Mouse (Mus musculus) embryonic facial prominence, embryonic 11.5 days (tissue): ENCODE measurements around the gene Ecm1. TPM values are rescaled to one million over a fixed set of nuclear protein-coding genes. Genes with fewer than 3 reads are reported as not detected.

Experiments used
- ATAC-seq: fragments of 200-750 bp; cut with Nextera tagmentation; replicated peaks from 2 replicates; pipeline ENCODE4 v1.8.0; 2017; ENCODE audit warnings: low read depth; ENCODE audit not compliant: insufficient number of reproducible peaks, low FRiP score, low TSS enrichment
- DNase-seq: peaks from one replicate; pipeline ENCODE4 v3.0.0-alpha.2; 2015; ENCODE audit warnings: low spot score
- H3K27ac ChIP-seq: fragments of 300-500 bp; sonication (generic); replicated peaks from 2 replicates; pipeline ENCODE4 v1.5.1; 2014; ENCODE audit warnings: mild to moderate bottlenecking, low read depth, low read length, control low read depth
- H3K27me3 ChIP-seq: fragments of 300-500 bp; sonication (generic); 2 replicates; pipeline ENCODE4 v1.6.1; 2014; ENCODE audit warnings: mild to moderate bottlenecking, low read length, moderate library complexity, mixed read lengths; ENCODE audit not compliant: control insufficient read depth, insufficient read depth
- H3K36me3 ChIP-seq: fragments of 300-500 bp; sonication (generic); replicated peaks from 2 replicates; pipeline ENCODE4 v1.6.1; 2014; ENCODE audit warnings: low read depth, mild to moderate bottlenecking, low read length, moderate library complexity, mixed read lengths; ENCODE audit not compliant: control insufficient read depth, insufficient read depth
- H3K4me1 ChIP-seq: fragments of 300-500 bp; sonication (generic); 2 replicates; pipeline ENCODE4 v1.6.1; 2014; ENCODE audit warnings: low read length, mixed read lengths; ENCODE audit not compliant: control insufficient read depth, insufficient read depth
- H3K4me2 ChIP-seq: fragments of 300-500 bp; sonication (generic); 2 replicates; pipeline ENCODE4 v1.6.1; 2014; ENCODE audit warnings: low read depth, mild to moderate bottlenecking, control low read depth, low read length, moderate library complexity
- H3K4me3 ChIP-seq: fragments of 300-500 bp; sonication (generic); 2 replicates; pipeline ENCODE4 v1.5.1; 2014; ENCODE audit warnings: low read depth, low read length, control low read depth
- H3K9ac ChIP-seq: fragments of 300-500 bp; sonication (generic); replicated peaks from 2 replicates; pipeline ENCODE4 v1.6.1; 2014; ENCODE audit warnings: mild to moderate bottlenecking, control low read depth, low read length
- H3K9me3 ChIP-seq: fragments of 300-500 bp; sonication (generic); replicated peaks from 2 replicates; pipeline ENCODE4 v1.6.1; 2016; ENCODE audit warnings: mild to moderate bottlenecking, low read length, inconsistent platforms, mixed read lengths; ENCODE audit not compliant: control insufficient read depth
- WGBS: fragments of 180-500 bp; shearing (Covaris S2); extraction: QIAGEN DNeasy Blood & Tissue Kit; methylation state at CpG from one replicate; pipeline ENCODE4 v1.1.7; 2014; 5-methylcytosine and 5-hydroxymethylcytosine counted together
- microRNA-seq: library from miRNA; unstranded; fragments of <30 nt; microRNA quantifications from one replicate; pipeline ENCODE4, GENCODE M21; 2016; ENCODE audit warnings: borderline number of aligned reads
- polyA plus RNA-seq: library from polyadenylated mRNA; unstranded; fragments of >200 nt; fragmentation: Nextera tagmentation; extraction: Ambion mirVana; gene quantifications from 2 replicates; pipeline ENCODE4 v1.2.1, GENCODE M21; 2014

The Ecm1 gene
- polyA plus RNA-seq, 1 experiment from 2014 or later, result 5.1 TPM

- ATAC-seq (0 out of 2 replicates have a peak, but pooled peaks have one; percentile 0), DNase-seq (no peak)
- H3K9me3 ChIP-seq, result no peaks in the 10 kb centered on the region
- no peak overlapping the region for H3K27ac ChIP-seq
- no peaks in the 10 kb centered on the region for H3K36me3 ChIP-seq
- peaks cover 5% of the 10 kb centered on the region for H3K4me1 ChIP-seq
- H3K4me2 ChIP-seq, result peak overlapping the region; percentile 80
- WGBS, result 7% methylated on average over 4 of the region's 4 CpGs
- H3K9ac ChIP-seq, result no peak overlapping the region
- peak overlapping the region; percentile 39; the same call in 1 of the 2 replicates for H3K4me3 ChIP-seq
- peaks cover 3% of the 10 kb centered on the region for H3K27me3 ChIP-seq
Measured at GRCm38 (mm10) chr3:95687168-95687523, 52.2 kb downstream of the Ecm1 start.

DNA sequence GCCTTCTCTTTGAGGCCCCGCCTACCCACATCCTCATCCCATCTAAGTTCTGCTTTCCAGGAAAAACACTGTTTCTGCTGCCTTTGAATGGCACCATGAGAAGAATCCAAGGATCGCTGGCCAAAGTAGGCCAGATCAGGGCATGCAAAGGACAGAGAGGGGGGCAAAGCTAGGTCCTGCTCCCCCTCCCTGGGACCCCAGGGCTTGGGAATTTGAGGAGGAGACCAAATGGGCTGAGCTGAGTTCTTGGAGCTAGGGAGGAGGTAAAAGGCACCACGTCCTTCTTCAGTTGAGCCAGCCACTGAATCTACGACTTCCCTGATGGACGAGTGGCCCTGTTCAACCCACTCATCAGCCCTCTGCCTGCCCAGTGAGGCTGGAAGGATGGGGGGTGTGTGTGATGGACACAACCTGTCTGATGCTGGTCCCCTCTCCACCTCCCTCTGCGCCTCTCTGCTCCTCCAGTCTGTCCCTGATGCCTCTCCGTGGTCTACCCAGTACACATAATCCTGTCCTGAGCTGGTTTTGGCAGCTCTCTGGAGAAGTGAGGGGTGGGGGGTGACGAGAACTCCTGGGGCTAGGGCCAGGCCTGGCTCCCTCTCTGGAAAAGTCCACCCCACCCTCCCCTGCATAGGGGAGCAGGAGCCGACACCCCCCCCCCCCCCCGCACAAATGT is 52.7 kb downstream of the Ecm1 start:
- 38% methylated on average over 10 of the region's 10 CpGs for WGBS
- H3K36me3 ChIP-seq, result no peaks in the 10 kb centered on the region
- peaks cover 3% of the 10 kb centered on the region for H3K27me3 ChIP-seq
- no peak overlapping the region for H3K9ac ChIP-seq
- no peak for DNase-seq
- peaks cover 5% of the 10 kb centered on the region for H3K4me1 ChIP-seq
- H3K4me3 ChIP-seq, result no peak overlapping the region
- no peak overlapping the region; the same call in 1 of the 2 replicates for H3K4me2 ChIP-seq
- 0 out of 2 replicates have a peak, but pooled peaks have one; percentile 4 for ATAC-seq
- H3K27ac ChIP-seq, result no peak overlapping the region
- no peaks in the 10 kb centered on the region for H3K9me3 ChIP-seq

DNA sequence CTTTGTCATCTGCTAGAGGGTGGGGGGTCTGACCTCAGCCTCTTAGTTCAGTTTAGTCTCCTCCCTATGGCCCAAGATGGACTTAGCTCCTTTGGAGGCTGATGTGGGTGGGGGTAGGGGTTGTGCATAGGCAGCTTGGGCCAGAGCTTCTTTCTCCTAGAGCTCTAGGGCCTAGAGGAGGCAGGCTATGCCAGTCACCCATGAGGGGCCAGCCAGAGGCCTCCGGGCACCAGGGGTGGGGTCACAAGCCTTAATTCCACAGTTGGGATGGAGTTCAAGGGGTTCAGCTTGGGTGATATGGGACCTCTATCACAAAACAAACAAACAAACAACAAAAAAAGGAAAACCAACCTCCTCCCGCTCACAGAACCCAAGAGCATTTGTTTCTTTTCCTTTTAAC is 53.7 kb downstream of the Ecm1 start:
- H3K4me2 ChIP-seq, result no peak overlapping the region
- no peak for ATAC-seq
- no peaks in the 10 kb centered on the region for H3K9me3 ChIP-seq
- peaks cover 3% of the 10 kb centered on the region for H3K27me3 ChIP-seq
- no peak overlapping the region for H3K4me3 ChIP-seq
- H3K9ac ChIP-seq, result no peak overlapping the region
- no peaks in the 10 kb centered on the region for H3K36me3 ChIP-seq
- H3K4me1 ChIP-seq, result peaks cover 5% of the 10 kb centered on the region
- DNase-seq, result no peak
- 63% methylated on average over 2 of the region's 2 CpGs for WGBS
- H3K27ac ChIP-seq, result no peak overlapping the region

DNA sequence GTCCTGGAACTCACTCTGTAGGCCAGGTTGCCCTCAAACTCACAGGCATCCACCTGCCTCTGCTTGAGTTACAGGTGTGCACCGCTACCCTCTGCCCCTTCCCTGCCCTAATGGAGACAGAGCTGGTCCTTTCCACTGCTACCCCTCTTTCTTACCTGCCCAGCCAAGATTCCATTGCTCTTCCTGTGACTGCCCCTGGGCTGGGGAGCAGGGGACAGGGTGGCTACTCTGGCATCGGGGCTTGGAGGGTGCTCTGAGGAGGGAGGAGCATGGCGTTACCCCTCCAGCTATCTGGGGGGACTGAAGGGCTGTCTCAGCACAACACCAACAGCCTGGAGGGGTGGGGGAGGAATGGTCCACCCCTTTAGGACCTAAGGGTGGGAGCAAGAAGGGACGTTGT is 54.1 kb downstream of the Ecm1 start:
- no peak overlapping the region for H3K9ac ChIP-seq
- peaks cover 5% of the 10 kb centered on the region for H3K4me1 ChIP-seq
- no peaks in the 10 kb centered on the region for H3K9me3 ChIP-seq
- H3K27me3 ChIP-seq, result peaks cover 3% of the 10 kb centered on the region
- ATAC-seq (no peak), DNase-seq (no peak)
- H3K4me2 ChIP-seq, result no peak overlapping the region
- 80% methylated on average over 4 of the region's 4 CpGs for WGBS
- H3K27ac ChIP-seq, result no peak overlapping the region
- H3K36me3 ChIP-seq, result no peaks in the 10 kb centered on the region
- no peak overlapping the region for H3K4me3 ChIP-seq

DNA sequence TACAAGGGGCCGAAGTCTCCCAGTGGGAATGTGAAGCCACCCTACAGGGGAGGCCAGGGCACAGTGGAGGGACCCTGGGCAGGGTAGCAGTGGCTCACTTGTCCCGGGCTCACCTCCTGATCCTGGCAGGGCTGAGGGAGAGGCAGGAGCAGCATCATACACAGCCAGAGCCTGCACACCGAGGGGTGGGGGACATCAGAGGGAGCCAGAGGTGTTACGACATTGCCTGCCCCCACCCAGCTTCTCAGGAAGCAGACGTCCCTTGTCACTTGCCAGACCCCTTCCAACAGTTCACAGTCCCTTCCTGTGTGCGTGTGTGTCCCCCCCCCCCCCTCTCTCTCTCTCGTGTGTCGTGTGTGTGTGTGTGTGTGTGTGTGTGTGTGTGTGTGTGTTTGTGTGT is 54.5 kb downstream of the Ecm1 start:
- DNase-seq, result no peak
- H3K9me3 ChIP-seq, result no peaks in the 10 kb centered on the region
- no peak overlapping the region for H3K4me3 ChIP-seq
- H3K9ac ChIP-seq, result no peak overlapping the region
- H3K36me3 ChIP-seq, result no peaks in the 10 kb centered on the region
- peaks cover 5% of the 10 kb centered on the region for H3K4me1 ChIP-seq
- no peak overlapping the region for H3K4me2 ChIP-seq
- no peak overlapping the region for H3K27ac ChIP-seq
- ATAC-seq, result no peak
- 59% methylated on average over 6 of the region's 8 CpGs for WGBS
- peaks cover 3% of the 10 kb centered on the region for H3K27me3 ChIP-seq

Small RNA genes lying within 50 kb of the gene (microRNA-seq; reads per million reads assigned to microRNA genes)
- gene Mir7014, result not detected

Other genes with a start within 250 kb of the Ecm1 start
- 11.6 and 13.2 TPM in 2 replicates for gene Ctsk, start 240.3 kb downstream of the Ecm1 start, polyA plus RNA-seq
- 10.8 and 11.0 TPM in 2 replicates for gene Ctss, start 212.8 kb downstream of the Ecm1 start, polyA plus RNA-seq
- not detected in 2 replicates for gene Hormad1, start 179.9 kb downstream of the Ecm1 start, polyA plus RNA-seq
- 41.5 and 43.0 TPM in 2 replicates for gene Golph3l, start 150.6 kb downstream of the Ecm1 start, polyA plus RNA-seq
- 69.7 and 79.4 TPM in 2 replicates for gene Ensa, start 114.6 kb downstream of the Ecm1 start, polyA plus RNA-seq
- 77.1 and 83.3 TPM in 2 replicates for gene Mcl1, start 80.8 kb downstream of the Ecm1 start, polyA plus RNA-seq
- gene Adamtsl4, start 51.7 kb downstream of the Ecm1 start, polyA plus RNA-seq, result 0.55 and 0.71 TPM in 2 replicates
- gene Tars2, start 20.6 kb upstream of the Ecm1 start, polyA plus RNA-seq, result 47.7 and 53.1 TPM in 2 replicates
- 21.5 and 24.4 TPM in 2 replicates for gene Rprd2, start 79.3 kb upstream of the Ecm1 start, polyA plus RNA-seq
- gene Prpf3, start 116.3 kb upstream of the Ecm1 start, polyA plus RNA-seq, result 69.4 and 70.6 TPM in 2 replicates
- 331 and 337 TPM in 2 replicates for gene Mrps21, start 131.9 kb upstream of the Ecm1 start, polyA plus RNA-seq
- gene Ciart, start 142.7 kb upstream of the Ecm1 start, polyA plus RNA-seq, result 6.3 and 7.7 TPM in 2 replicates
- gene BC028528, start 152.4 kb upstream of the Ecm1 start, polyA plus RNA-seq, result 7.8 and 10.2 TPM in 2 replicates
- gene Aph1a, start 154.4 kb upstream of the Ecm1 start, polyA plus RNA-seq, result 31.8 and 33.3 TPM in 2 replicates
- gene Car14, start 165.1 kb upstream of the Ecm1 start, polyA plus RNA-seq, result 67.8 and 80.0 TPM in 2 replicates
- gene Anp32e, start 189.7 kb upstream of the Ecm1 start, polyA plus RNA-seq, result 120 and 128 TPM in 2 replicates